Mouse (Mus musculus) lung, embryonic 14.5 days (tissue): ENCODE data around the gene Ispd. TPM values are rescaled to one million over a fixed set of nuclear protein-coding genes. Genes with fewer than 3 reads are reported as not detected.
A peak's percentile ranks its signal among the peaks of the same experiment; 100 is the strongest.

ENCODE experiments used
- ATAC-seq: fragments of 200-750 bp; cut with Nextera tagmentation; 2 replicates; pipeline ENCODE4 v1.8.0; 2017; ENCODE audit warnings: mild to moderate bottlenecking, moderate TSS enrichment, moderate library complexity; ENCODE audit not compliant: insufficient read depth
- DNase-seq: peaks from one replicate; pipeline ENCODE4 v3.0.0-alpha.2; 2015
- H3K27ac ChIP-seq: fragments of 300-500 bp; sonication (generic); 2 replicates; pipeline ENCODE4 v1.5.1; 2014; ENCODE audit warnings: low read depth, mild to moderate bottlenecking, moderate library complexity
- H3K27me3 ChIP-seq: fragments of 300-500 bp; sonication (generic); 2 replicates; pipeline ENCODE4 v1.6.1; 2014; ENCODE audit warnings: low read length, control low read depth; ENCODE audit not compliant: insufficient read depth
- H3K36me3 ChIP-seq: fragments of 300-500 bp; sonication (generic); 2 replicates; pipeline ENCODE4 v1.6.1; 2014; ENCODE audit warnings: control low read depth; ENCODE audit not compliant: insufficient read depth
- H3K4me1 ChIP-seq: fragments of 300-500 bp; sonication (generic); 2 replicates; pipeline ENCODE4 v1.6.1; 2014; ENCODE audit warnings: antibody characterized with exemption, control low read depth; ENCODE audit not compliant: insufficient read depth
- H3K4me2 ChIP-seq: fragments of 300-500 bp; sonication (generic); 2 replicates; pipeline ENCODE4 v1.6.1; 2014; ENCODE audit warnings: mild to moderate bottlenecking
- H3K4me3 ChIP-seq: fragments of 300-500 bp; sonication (generic); 2 replicates; pipeline ENCODE4 v1.5.1; 2014; ENCODE audit warnings: low read depth, low read length
- H3K9ac ChIP-seq: fragments of 300-500 bp; sonication (generic); 2 replicates; pipeline ENCODE4 v1.6.1; 2014
- H3K9me3 ChIP-seq: fragments of 300-500 bp; sonication (generic); 2 replicates; pipeline ENCODE4 v1.6.1; 2016; ENCODE audit warnings: low read depth, low read length, control low read depth
- CTCF ChIP-seq: IDR thresholded peaks from 2 replicates; pipeline ENCODE4 v1.5.1; 2016; ENCODE audit warnings: antibody characterized with exemption, low read depth
- WGBS: fragments of 180-500 bp; shearing (Covaris S2); extraction: QIAGEN DNeasy Blood & Tissue Kit; methylation state at CpG from one replicate; pipeline ENCODE4 v1.1.7; 2014; 5-methylcytosine and 5-hydroxymethylcytosine counted together
- polyA plus RNA-seq: library from polyadenylated mRNA; unstranded; fragments of >200 nt; fragmentation: Nextera tagmentation; extraction: Ambion mirVana; gene quantifications from 2 replicates; pipeline ENCODE4 v1.2.1, GENCODE M21; 2014

The Ispd gene
- polyA plus RNA-seq, 1 experiment from 2014 or later = 18.1 TPM

DNA sequence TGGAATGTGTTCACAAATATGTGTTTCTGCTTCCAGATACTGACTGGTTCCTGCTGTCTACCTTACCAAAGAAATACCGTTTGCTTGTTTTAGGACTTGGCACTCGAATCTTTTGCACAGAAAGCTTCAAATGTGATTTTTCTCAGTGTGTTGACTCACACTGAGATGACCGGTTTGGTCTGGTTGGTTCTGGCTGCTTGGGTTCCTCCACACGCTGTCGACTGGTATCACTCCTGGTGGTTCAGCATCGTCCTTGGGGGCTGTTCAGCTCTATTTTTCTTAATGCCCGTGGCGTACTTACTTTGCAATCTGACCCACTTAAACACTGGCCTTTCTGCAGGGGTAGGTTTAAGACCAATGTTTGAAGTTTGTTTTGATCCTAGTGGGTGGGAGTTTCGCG is 42.4 kb downstream of the Ispd start:
- no peak for TF ChIP-seq CTCF
- no peak overlapping the region for H3K4me3 ChIP-seq
- H3K36me3 ChIP-seq = no peaks in the 10 kb centered on the region
- no peak overlapping the region for H3K4me2 ChIP-seq
- H3K27me3 ChIP-seq = no peaks in the 10 kb centered on the region
- no peak overlapping the region for H3K9ac ChIP-seq
- 57% methylated on average over 10 of the region's 10 CpGs for WGBS
- no peaks in the 10 kb centered on the region for H3K9me3 ChIP-seq
- H3K4me1 ChIP-seq = peaks cover 11% of the 10 kb centered on the region; the same call in 1 of the 2 replicates
- no peak for DNase-seq
- ATAC-seq = no peak
- no peak overlapping the region for H3K27ac ChIP-seq

DNA sequence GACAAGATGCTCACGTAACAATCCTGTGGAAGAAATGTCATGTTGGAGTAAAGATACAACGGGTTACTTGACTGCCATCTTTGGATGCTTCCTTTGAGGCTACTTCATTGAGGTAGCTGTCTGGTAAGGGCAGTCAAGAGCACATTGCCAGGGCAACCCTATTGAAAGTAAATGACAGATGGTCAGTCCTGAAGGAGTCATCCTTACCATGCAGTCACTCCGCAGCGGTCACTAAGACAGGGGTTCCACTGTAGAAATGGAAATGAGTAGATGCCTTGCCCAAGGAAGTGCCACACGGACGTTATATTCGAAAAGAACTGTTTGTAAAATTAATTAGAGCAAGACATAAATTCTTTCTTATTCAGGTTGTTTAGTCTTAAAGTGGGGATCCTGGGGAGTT is 44.0 kb downstream of the Ispd start:
- H3K4me3 ChIP-seq = no peak overlapping the region
- H3K4me2 ChIP-seq = no peak overlapping the region
- 90% methylated on average over 7 of the region's 7 CpGs for WGBS
- no peaks in the 10 kb centered on the region for H3K9me3 ChIP-seq
- TF ChIP-seq CTCF = no peak
- H3K4me1 ChIP-seq = peaks cover 11% of the 10 kb centered on the region; the same call in 1 of the 2 replicates
- ATAC-seq = no peak
- DNase-seq = no peak
- H3K27me3 ChIP-seq = no peaks in the 10 kb centered on the region
- no peaks in the 10 kb centered on the region for H3K36me3 ChIP-seq
- no peak overlapping the region for H3K27ac ChIP-seq
- H3K9ac ChIP-seq = no peak overlapping the region

GRCm38 (mm10) chr12:36426163-36427045 is 45.2 kb downstream of the Ispd start:
- no peaks in the 10 kb centered on the region for H3K27me3 ChIP-seq
- H3K4me2 ChIP-seq = 0 out of 2 replicates have a peak overlapping the region, but pooled peaks have one; percentile 7
- DNase-seq (peak; percentile 80), ATAC-seq (peak; percentile 98)
- H3K9ac ChIP-seq = no peak overlapping the region
- H3K36me3 ChIP-seq = no peaks in the 10 kb centered on the region
- no peak for TF ChIP-seq CTCF
- H3K9me3 ChIP-seq = no peaks in the 10 kb centered on the region
- H3K4me1 ChIP-seq = peaks cover 11% of the 10 kb centered on the region; the same call in 1 of the 2 replicates
- no peak overlapping the region for H3K4me3 ChIP-seq
- WGBS = 38% methylated on average over 15 of the region's 15 CpGs
- peak overlapping the region; percentile 46; the same call in 1 of the 2 replicates for H3K27ac ChIP-seq

DNA sequence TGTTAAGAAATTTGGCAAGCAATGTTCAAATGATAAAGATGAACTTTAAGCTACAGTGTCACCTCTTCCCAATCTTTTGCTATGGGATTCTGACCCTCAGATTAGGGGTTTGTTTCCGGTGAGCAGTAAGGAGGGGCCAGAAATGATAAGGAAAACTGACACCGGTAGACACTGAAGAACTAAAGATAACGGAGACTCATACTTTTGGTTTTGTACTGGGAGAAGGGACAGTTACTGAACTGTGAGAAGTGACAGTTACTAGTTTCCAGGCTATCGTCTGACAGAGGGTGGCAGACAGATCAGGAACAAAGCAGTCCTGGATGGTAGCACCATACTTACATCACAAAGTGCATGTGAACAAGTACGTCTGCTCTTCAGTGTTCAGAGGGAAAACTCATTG is 55.7 kb downstream of the Ispd start:
- no peak for TF ChIP-seq CTCF
- no peak overlapping the region for H3K4me3 ChIP-seq
- H3K4me1 ChIP-seq = peaks cover 7% of the 10 kb centered on the region; the same call in 1 of the 2 replicates
- no peak overlapping the region for H3K27ac ChIP-seq
- H3K9me3 ChIP-seq = no peaks in the 10 kb centered on the region
- no peak overlapping the region for H3K9ac ChIP-seq
- no peak overlapping the region for H3K4me2 ChIP-seq
- ATAC-seq (no peak; the same call in 1 of the 2 replicates), DNase-seq (no peak)
- no peaks in the 10 kb centered on the region for H3K27me3 ChIP-seq
- 29% methylated on average over 5 of the region's 5 CpGs for WGBS
- H3K36me3 ChIP-seq = no peaks in the 10 kb centered on the region

- no peaks in the 10 kb centered on the region for H3K9me3 ChIP-seq
- H3K4me2 ChIP-seq = no peak overlapping the region
- H3K4me3 ChIP-seq = no peak overlapping the region
- no peak for TF ChIP-seq CTCF
- no peak overlapping the region for H3K9ac ChIP-seq
- H3K27me3 ChIP-seq = no peaks in the 10 kb centered on the region
- ATAC-seq (no peak), DNase-seq (no peak)
- no peaks in the 10 kb centered on the region for H3K36me3 ChIP-seq
- no peak overlapping the region for H3K27ac ChIP-seq
- 72% methylated on average over 8 of the region's 8 CpGs for WGBS
- peaks cover 7% of the 10 kb centered on the region; the same call in 1 of the 2 replicates for H3K4me1 ChIP-seq
These were observed 58.1 kb downstream of the Ispd start for GRCm38 (mm10) chr12:36439396-36439795.

DNA sequence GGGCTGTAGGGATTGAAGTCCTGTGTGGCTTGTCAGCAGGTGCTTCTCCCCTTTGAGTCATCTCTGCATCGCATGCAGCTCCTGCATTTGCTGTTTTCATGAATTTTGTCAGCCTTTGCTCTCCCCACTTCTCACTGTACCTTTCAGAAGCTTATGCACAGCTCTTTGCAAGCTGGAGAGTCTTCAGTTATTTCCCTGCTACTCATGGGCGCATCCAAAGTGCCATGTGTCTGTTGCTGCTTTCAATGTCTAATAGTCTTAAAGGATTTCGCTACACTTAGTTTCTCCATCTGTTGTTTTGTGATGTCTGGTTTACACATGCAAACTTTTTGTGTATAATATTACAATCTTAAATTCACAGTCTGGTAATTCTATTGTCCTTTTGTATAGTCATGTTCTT is 74.8 kb downstream of the Ispd start:
- Histone ChIP-seq H3K4me3 (no peak overlapping the region), H3K9ac (no peak overlapping the region), H3K4me2 (no peak overlapping the region), H3K27ac (no peak overlapping the region), H3K36me3 (no peaks in the 10 kb centered on the region), H3K27me3 (no peaks in the 10 kb centered on the region), H3K4me1 (no peaks in the 10 kb centered on the region), H3K9me3 (no peaks in the 10 kb centered on the region; the same call in 1 of the 2 replicates)
- TF ChIP-seq CTCF = no peak
- WGBS = 88% methylated on average over 3 of the region's 3 CpGs
- DNase-seq = no peak
- no peak for ATAC-seq

- H3K4me2 ChIP-seq = no peak overlapping the region
- no peaks in the 10 kb centered on the region for H3K9me3 ChIP-seq
- 56% methylated on average over 2 of the region's 2 CpGs for WGBS
- DNase-seq (no peak), ATAC-seq (no peak)
- H3K4me3 ChIP-seq = no peak overlapping the region
- no peak for TF ChIP-seq CTCF
- H3K9ac ChIP-seq = no peak overlapping the region
- no peaks in the 10 kb centered on the region for H3K36me3 ChIP-seq
- H3K27ac ChIP-seq = no peak overlapping the region
- H3K4me1 ChIP-seq = no peaks in the 10 kb centered on the region
- no peaks in the 10 kb centered on the region for H3K27me3 ChIP-seq
These were observed 76.5 kb downstream of the Ispd start for GRCm38 (mm10) chr12:36457726-36458125.
